Mouse (Mus musculus) heart, adult 10 weeks (tissue): Measurements from ENCODE around the gene Gm13889. TPM values are rescaled to one million over a fixed set of nuclear protein-coding genes. Genes with fewer than 3 reads are reported as not detected.

Experiments used
- polyA plus RNA-seq: library from polyadenylated mRNA; stranded (reverse); fragments of 350-450 nt; fragmentation: Illumina TruSeq; extraction: RNeasy Lipid Tissue Mini Kit (QIAGEN cat#74804); gene quantifications from one replicate; pipeline ENCODE4 v1.2.3, GENCODE M21; 2014; ENCODE audit warnings: low read depth, low replicate concordance

Gene Gm13889
- polyA plus RNA-seq: 6.3 TPM

GRCm38 (mm10) chr2:93956908-93957784 is at the start of gene Gm13889:
Gm13889 (minus strand) TSS chr2:93957201.

GRCm38 (mm10) chr2:93996254-93996653 is 39.3 kb upstream of the Gm13889 start, which contains the start of gene Gm27027:
Gm27027 (minus strand) TSS chr2:93996354.

Other genes with a start within 250 kb of the Gm13889 start
- 33.0 TPM for gene Ext2, start 134.6 kb downstream of the Gm13889 start, polyA plus RNA-seq
- gene Accs, start 107.3 kb downstream of the Gm13889 start, polyA plus RNA-seq: 7.7 TPM
- gene Accsl, start 88.0 kb downstream of the Gm13889 start, polyA plus RNA-seq: not detected
- not detected for gene Gm27027, start 39.2 kb upstream of the Gm13889 start, polyA plus RNA-seq
- 67.7 TPM for gene Alkbh3, start 53.6 kb upstream of the Gm13889 start, polyA plus RNA-seq
- 27.7 TPM for gene Hsd17b12, start 200.8 kb upstream of the Gm13889 start, polyA plus RNA-seq